Mouse (Mus musculus): ENCODE data around the gene Wdr92.

Gene Wdr92

GRCm38 (mm10) chr11:17181807-17182206 lies at the start of gene Wdr92:
TSS of gene Wdr92 (plus strand) at chr11:17182107.
- no peak for DNase-seq (ENCODE audit: low spot score in 2 of 2)

GRCm38 (mm10) chr11:17135638-17136037 lies 46.3 kb upstream of the Wdr92 start:
- no peak for DNase-seq (ENCODE audit: low spot score in 2 of 2)

GRCm38 (mm10) chr11:17138306-17139033 lies 43.4 kb upstream of the Wdr92 start:
- DNase-seq (ENCODE audit: low spot score in 2 of 2) = no peak

DNA sequence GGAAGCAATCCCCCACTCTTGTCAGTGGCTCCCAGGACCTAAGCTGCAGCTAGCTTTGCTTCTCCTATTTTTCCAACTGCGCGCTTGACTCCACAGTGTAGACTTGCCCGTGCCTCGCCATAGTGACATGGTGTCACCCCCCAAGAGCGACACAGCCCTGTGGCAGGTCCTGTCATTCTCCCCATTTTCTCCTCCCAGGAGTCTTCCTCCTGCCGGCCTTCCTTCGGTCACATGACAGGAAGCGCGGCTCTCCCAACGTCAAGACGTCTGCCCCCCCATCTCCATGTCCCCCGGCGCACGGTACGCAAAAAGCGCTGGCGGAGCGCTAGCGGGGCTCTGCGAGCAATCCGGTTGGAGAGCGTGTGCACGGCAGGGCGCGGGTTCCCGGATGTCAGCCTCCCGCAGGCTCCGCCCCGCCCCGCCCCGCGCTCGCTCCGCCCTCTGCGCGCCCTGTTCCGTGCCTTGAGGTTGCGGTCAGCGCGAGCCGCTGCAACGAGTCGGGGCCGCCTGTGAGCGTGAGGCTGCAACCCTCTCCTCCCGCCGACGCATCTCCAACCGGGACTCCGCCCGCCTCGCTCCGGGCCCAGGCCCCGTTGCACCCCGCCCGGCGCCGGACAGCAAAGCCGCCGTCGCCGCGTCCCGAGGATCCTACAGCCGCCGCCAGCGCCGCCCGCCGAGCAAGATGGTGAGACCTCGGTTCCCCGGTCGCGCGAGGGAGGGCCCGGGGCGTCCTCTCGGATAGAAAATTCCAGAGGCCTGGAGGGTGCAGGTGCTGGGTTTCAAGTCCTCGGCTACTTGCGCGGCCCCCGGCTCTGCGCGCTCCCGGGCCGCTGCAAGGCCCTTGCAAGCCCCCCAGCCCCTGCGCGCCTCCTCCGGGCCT lies 22.8 kb upstream of the Wdr92 start, which contains the start of gene Ppp3r1:
Gene Ppp3r1 (plus strand): TSS at position 406 of the 880 bp plus-strand sequence.
- DNase-seq (ENCODE audit: low spot score in 2 of 2) = peak; percentile 93 to 95

GRCm38 (mm10) chr11:17159738-17160241 lies 22.1 kb upstream of the Wdr92 start:
- peak; percentile 20 to 32 for DNase-seq (ENCODE audit: low spot score in 2 of 2)

GRCm38 (mm10) chr11:17160242-17160641 lies 21.7 kb upstream of the Wdr92 start:
- DNase-seq (ENCODE audit: low spot score in 2 of 2) = peak in 1 of 2 experiments; percentile 36

DNA sequence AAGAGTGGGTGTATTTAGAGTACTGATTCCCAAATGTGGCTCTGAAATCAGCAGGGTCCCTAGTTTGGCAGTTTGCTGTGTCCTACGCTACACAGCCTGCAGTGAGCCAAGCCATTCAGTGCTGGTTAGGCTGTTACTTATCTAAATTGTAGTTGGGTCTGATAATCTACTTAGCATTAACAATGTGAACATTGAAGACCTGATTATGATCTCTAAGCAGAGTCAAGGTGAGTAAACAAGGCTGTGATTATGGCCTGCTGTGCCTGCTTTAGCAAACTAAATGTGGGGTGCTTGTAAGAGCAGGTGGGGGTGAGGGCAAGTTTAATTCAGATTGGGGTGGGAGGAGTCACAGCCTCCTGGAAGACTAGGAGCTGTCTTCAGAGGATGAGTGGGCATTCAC lies 18.0 kb upstream of the Wdr92 start:
- no peak for DNase-seq (ENCODE audit: low spot score in 2 of 2)

DNA sequence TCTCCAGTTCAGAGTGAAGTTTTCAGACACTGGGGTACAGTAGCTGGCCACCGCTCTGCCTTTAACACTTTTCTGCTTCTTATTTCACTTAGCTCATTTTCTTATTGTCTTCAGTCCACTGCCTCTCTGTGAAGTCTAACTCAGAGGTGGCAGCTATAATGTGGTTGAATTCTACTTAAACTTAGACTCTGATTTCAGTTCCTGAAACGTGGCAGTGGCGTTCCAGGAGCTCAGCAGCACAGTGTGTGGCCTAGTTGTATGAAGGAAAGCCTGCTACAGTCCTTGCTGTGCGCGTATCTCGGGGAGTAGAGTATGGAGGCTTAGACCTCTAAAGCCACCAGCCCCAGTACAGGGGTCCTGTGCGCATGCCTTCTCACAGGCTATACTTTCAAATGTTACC lies 15.3 kb upstream of the Wdr92 start:
- peak in 1 of 2 experiments; percentile 14 for DNase-seq (ENCODE audit: low spot score in 2 of 2)

GRCm38 (mm10) chr11:17169262-17169661 lies 12.6 kb upstream of the Wdr92 start:
- DNase-seq (ENCODE audit: low spot score in 2 of 2) = no peak

- DNase-seq (ENCODE audit: low spot score in 2 of 2) = no peak
These were observed 10.8 kb upstream of the Wdr92 start for GRCm38 (mm10) chr11:17170938-17171729.

DNA sequence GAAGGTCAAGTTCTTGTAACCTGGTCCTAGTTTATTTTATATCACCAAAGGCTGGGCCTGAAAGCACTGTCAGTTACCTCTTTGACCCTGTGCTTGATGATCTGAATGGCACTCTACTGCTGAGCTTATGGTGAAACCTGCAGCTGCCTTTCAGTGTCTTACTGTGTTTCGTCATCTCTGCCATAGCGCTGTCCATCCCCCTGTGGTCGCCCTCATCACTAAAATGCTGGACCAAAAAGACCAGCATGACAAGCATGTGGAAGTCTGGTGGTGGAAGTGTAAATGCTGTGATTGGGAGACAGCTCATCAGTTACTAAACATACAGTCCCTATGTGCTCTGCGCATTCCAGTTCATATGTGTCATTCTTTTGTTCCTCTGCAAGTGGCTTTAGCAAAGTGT lies 9.6 kb upstream of the Wdr92 start:
- no peak for DNase-seq (ENCODE audit: low spot score in 2 of 2)

- DNase-seq (ENCODE audit: low spot score in 2 of 2) = no peak
These were observed 5.3 kb upstream of the Wdr92 start for GRCm38 (mm10) chr11:17176638-17177037.

DNA sequence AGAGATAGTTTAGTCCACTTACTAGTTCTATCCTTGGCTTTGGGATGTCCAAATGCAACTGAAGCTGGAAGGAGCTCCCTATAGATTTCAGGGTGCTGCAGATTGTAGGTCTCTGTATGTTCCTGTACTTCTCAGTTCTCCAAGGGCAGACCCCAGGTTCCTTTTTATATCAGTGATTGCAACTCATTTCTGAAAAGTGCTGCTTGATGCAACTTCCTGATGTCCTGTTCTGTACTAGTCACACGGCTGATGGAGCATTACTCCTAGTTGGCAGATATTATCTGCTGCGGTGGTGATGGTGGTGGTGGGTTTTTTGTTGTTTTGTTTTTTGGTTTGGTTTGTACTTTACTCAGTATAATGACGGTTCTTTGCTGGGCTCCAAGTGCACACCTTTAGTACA lies 1.2 kb upstream of the Wdr92 start:
- DNase-seq (ENCODE audit: low spot score in 2 of 2) = no peak

DNA sequence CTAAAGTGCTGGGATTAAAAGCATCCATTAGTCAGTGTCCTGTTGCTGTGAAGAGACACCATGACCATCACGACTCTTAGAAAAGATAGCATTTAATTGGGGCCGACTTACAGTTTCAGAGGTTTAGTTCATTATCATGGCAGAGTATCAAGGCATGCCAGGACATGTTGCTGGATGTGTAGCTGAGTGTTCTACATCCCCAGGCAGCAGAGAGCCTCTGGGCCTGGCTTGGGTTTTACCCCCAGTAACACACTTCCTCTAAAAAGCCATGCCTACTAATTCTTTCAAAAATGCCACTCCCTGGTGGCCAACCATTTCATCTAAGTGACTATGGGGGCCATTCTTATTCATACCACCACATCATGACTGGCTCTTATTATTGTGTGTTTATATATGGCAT lies 1.3 kb downstream of the Wdr92 start:
- no peak for DNase-seq (ENCODE audit: low spot score in 2 of 2)

GRCm38 (mm10) chr11:17187649-17188048 lies 5.7 kb downstream of the Wdr92 start:
- DNase-seq (ENCODE audit: low spot score in 2 of 2) = no peak

GRCm38 (mm10) chr11:17188786-17189185 lies 6.9 kb downstream of the Wdr92 start:
- DNase-seq (ENCODE audit: low spot score in 2 of 2) = no peak

DNA sequence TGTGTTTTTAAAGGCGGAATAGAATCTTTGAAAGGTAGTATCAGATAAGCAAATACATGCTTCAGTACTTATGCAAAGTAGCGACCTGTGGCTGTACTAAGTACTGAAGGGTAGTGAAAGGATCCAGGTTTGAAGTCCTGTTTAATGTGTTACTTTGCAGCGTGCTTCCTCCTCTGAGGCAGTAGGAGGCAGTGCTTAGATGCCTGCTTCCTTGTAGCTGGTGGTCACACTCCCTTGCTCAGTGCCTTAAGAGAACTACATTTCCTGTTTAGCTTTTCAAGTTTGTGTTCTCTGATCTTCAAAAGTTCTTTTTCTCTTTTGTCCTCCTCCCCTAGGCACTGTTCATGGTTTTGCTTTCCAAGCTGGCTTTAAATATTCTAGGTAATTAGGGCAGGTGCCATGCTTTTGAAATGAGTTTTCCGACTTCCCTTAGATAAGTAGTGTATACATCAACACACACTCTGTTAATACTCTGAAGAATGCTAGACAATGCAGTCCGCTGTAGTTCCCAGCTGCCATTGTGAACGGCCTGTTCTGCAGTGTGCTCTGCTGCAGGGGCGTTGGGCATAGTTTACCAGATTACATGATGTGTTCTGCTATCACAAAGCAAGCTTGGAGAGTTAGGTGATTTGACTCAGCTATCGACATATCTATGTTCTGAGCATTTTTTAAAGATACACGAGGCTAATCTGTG lies 10.4 kb downstream of the Wdr92 start:
- DNase-seq (ENCODE audit: low spot score in 2 of 2) = no peak

GRCm38 (mm10) chr11:17199170-17199569 lies 17.3 kb downstream of the Wdr92 start:
- no peak for DNase-seq (ENCODE audit: low spot score in 2 of 2)

DNA sequence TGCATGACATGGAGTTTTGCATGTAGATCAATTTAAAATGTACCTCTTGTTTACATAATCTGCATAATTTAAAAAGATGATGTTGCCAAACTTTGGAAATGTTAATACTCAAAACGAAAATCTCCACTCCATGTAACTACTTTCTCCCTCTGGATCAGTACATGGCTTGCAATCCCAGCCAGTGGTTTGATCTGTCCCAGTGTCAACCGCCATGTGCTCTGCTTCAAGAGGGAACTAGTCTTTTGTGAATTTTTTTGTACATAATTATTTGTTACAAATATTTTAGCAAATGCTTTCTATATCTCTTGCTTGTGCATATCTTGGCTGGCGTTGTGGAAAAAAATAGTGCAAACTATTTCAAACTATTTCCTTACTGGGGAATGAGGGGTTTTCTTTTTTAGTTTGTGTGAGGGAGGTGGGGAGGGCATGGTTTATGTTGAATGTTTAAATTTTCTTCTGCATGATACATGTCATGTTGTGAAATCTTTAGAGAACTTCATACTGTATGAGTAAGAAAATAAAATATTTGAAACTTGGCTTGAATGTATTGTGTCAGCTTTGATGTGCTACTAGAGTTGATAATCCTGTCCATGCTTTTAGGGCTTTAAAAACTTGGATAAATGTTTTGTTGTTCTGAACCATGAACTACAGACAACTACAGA lies 18.1 kb downstream of the Wdr92 start:
- DNase-seq (ENCODE audit: low spot score in 2 of 2) = no peak

DNA sequence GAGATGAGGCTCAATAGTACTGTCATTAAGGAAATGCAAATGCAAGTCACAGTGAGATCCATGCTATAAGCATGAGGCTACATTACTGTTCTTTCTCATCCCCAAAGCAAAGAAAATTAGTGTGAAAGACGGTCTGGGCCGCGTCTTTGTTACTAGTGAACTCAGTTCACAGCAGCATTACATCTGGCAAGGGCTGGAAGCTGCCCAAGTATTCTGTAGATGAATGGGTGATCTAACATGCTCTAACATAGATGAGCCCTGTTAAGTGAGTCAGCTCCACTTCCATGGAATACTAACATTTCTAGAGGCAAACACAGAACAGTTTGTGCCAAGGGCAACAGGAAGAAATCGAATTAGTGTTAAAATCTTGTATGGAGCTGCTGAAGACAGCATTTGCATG lies 19.0 kb downstream of the Wdr92 start:
- DNase-seq (ENCODE audit: low spot score in 2 of 2) = no peak

DNA sequence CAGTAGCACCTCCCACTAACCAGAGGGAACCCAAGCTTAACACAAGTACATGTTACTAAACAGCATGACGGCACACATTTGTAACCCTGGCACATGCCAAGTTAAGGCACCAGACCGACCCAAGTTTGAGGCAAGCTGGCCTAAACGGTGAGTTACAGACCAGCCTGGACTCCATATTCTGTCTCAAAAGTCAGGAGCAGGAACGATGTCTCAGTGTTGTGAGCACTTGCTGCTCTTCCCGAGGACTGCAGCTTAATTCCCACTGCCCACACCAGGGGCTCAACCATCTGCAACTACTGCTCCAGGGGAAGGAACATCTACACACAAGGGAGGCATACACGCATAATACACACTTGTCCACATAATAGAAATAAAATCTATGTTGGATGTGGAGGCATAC lies 20.6 kb downstream of the Wdr92 start:
- DNase-seq (ENCODE audit: low spot score in 2 of 2) = no peak
